Mouse (Mus musculus): ENCODE results near the gene Pdpn. TPM values are rescaled to one million over a fixed set of nuclear protein-coding genes. Genes with fewer than 3 reads are reported as not detected.

Gene Pdpn
- polyA plus RNA-seq, 2 experiments from 2014 or later: not detected

DNA sequence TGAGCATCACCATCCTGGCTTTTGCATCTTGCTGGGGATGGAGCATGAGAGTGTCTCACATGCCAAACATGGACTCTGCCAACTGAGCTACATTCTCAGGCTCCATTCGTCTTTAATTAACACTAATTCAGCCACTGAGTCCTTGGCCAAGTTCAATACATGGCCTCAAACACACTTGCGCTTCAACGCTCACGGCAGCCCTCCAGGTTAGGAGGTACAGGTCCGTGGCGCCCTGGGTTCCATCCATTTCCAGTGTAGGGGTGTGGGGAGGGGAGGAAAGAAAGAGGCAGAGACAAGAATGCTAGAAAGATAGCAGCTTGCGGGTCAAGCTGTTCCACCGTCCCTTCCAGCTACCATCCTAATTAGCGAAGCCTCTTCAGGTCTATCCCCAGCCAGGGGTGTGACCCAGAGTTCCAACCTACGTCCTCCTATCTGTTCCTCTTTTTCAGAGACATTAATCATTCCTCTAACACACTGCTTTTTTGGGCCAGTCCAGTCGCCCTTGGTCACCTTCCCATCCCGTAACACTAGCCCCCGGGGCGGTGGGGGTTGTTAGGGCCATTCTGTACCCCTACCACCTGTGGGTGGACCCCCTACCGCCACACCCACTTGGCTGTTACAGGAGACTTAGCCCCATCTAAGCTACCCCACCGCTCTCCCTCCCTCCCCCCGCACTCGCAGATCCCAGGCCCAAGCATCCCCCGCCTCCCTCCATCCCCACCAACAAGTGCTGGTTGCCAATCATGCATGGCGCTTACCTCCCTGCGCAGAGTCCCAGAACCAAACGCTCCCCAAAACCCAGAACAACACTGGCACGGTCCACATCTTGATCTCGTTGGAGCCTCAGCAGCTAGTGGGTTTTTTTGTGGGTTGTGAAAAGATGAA, 691 bp downstream of the Pdpn start:
- ATAC-seq: no peak

GRCm38 (mm10) chr4:143297016-143297556, 2.3 kb downstream of the Pdpn start:
- no peak for ATAC-seq

DNA sequence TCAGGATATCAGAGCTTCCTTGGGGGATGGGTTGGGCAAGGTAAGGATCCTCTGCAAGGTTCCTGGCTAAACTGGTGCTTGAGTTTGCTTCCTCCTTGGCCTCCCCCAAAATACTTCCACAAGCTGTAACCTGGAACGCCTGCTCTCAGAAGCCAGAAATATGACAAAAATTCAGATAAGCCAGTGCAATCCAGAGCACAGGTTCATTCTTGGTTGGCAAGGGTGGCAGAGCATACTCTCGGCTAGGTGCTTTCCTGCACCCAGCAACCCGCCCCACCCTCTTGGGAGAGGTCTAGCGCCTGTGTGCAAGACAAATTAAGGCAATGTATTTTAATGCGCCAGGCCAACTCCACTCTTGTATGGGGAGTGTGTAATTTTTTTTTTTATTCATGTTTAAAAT, 3.2 kb downstream of the Pdpn start:
- ATAC-seq: no peak

DNA sequence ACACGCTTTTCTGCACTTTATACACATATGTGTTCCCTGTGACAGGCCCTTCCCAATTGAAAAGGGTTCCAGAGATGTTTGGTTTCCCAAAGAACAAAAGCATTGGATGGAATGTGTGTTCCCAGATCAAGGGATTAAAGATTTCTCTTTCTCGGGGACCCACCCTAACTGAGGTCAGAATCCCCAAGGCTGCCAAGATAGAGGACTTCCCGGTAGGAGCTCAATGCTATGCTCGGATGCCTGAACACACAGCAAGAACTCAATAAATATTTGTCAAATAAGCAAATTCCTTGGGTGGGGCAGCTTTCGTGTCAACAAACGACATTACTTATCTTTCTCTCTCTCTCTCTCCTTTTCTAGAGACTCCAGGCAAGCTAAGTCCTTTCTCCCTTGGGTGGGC, 5.0 kb downstream of the Pdpn start:
- ATAC-seq: no peak

DNA sequence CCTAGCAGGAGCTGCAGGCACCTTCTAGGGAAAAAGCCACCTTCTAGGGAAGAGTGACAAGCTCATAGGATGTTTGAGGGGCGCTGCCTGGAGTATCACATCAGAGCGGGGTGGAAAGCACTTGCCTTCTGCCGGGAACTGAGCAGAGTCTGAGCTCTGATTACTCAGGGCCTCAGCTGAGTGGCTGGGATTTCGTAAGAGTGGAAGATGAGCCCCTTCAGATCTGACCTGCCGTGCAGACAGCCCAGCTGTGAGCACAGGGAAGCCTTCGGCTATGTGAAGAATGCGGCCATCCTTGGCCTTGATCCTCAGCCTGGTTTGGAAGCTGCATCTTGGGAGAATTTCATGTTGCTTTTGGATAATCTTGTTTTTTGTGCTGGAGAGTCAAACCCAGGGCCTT, 10.5 kb downstream of the Pdpn start:
- ATAC-seq: no peak

GRCm38 (mm10) chr4:143288473-143288872, 10.9 kb downstream of the Pdpn start:
- no peak for ATAC-seq

DNA sequence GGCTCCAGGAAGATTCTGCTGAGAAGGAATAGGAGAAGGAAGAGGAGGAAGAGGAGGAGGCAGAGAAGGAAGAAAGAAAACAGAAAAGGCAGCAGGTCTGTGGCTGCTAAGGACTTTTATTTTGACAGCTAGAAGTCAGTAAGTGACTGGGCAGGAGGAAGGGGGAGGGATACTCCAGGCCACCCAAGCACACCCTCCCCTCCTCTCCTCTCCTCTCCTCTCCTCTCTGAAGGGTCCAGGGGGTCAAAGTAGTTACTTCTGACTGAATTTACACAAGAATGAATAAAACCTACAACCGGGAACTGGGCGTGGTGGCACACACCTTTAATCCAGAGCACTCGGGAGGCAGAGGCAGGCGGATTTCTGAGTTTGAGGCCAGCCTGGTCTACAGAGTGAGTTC, 12.3 kb downstream of the Pdpn start:
- no peak for ATAC-seq

DNA sequence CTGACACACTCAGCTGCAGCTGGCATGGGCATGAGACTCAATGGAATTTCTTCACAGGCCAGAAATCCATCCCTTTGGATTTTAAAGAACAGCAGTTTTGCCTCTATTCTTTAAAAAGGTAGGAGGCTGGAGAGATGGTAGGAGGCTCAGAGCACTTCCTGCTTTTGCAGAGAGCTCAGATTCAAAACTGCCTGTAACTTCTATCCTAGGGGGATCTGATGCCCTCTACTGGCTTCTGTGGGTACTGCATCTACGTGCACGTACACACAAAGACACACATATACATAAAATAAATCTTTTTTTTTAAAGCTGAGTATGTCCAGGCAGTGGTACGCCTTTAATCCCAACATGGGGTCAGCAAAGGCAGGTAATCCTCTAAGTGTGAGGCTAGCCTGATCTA, 19.2 kb downstream of the Pdpn start:
- no peak for ATAC-seq

DNA sequence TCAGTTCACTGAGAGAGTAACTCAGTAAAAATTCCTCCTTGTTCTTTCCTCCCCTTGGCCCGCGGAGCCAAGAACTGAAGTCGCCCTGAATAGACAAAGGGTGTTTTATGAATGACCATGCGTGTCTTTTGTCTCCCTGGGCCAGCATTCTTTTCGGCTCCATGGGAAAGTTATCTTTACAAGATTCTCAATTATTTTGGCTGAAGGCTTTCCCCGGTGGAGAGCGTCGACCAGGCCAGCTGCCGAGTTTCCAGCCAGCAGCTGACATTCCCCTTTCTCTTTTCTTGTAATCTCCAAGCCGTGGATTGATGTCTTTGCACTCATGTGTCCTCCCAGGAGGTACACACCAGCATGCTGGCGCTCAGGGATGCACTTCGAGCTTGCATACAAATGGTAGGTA, 19.7 kb downstream of the Pdpn start:
- ATAC-seq: no peak

DNA sequence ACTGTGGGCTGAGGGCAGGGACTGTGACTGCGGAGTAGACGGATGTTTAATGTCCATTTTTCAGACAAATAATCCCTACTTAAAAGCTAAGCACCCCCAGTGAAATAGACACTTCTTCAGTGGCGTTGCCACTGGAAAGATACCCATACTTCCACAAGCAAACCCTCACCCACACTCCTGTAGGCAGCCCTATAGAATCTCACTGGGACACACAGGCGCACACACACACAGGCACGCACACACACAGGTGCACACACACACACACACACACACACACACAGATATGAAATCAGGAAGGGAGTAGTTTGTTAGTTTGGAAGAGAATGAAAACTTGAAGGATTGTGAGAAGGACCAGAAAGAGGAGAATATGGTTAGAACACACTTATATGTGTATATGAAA, 20.3 kb downstream of the Pdpn start:
- ATAC-seq: no peak

GRCm38 (mm10) chr4:143278429-143278871, 20.9 kb downstream of the Pdpn start:
- no peak for ATAC-seq

DNA sequence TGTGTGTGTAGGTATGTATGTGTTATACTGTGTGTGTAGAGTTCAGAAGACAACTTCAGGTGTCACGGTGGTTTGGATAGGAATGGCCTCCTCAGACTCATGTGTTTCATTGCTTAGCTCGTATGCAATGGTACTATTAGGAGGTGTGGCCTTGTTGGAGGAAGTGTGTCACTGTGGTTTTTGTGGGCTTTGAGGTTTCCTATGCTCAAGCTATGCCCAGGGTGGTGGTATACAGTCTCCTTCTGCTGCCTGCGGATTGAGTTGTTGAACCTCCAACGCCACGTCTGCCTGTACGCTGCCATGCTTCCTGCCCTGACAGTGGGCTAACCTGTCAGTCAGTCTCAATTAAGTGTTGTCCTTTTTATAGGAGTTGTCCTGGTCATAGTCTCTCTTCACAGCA, 22.0 kb downstream of the Pdpn start:
- ATAC-seq: no peak

DNA sequence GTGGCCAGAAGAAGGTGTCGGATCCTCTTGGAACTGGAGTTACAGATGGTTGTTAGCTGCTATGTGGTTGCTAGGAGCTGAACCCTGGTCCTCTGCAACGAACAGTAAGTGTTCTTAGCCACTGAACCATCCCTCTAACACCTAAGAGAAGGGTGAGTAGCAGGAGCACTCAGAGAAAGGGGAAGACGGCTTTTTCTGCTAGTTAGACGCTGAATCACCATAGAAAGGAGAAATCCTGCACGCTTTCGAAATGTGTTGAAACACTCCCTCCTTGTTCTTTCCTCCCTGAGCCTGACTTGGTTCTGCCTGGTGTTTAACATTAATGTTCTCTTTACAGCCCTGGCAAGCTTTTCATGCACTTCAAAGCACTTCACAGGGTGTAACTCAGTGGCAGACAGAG, 27.8 kb downstream of the Pdpn start:
- no peak for ATAC-seq

DNA sequence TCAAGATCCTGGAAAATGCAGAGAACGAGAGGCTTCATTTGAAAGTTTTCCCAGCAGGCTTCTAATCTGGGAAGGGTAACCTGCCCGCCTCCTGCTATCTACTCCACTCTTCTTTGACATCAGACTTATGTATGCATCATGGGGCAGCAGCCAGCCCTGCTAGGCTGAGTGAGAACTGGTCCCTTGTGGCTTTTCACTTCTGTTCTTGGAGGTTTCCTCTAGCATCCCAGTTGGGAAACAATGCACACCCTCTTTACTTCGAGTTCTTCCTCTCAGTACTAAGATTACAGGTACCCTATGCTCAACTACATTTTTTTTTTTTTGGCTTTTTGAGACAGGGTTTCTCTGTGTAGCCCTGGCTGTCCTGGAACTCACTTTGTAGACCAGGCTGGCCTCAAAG, 28.5 kb downstream of the Pdpn start:
- no peak for ATAC-seq

DNA sequence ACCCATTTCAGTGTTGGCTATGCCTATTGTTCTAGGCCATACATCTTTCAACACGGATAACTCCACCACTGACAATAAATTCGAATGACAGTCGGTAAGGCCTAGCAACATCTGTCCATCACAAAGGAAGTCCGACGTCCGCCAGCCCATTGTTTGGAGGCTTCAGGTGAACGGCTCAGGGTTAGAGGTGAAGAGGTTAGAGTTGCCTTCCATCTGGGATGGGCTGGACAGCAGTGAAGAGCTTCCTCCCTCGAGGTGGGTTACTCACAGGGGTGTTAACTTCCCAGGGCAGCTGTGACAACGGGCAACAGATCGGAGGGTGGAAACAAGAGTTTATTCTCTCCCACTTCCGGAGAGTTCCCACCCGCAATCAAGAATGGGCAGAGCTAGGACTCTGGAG, 36.7 kb downstream of the Pdpn start:
- no peak for ATAC-seq

GRCm38 (mm10) chr4:143259718-143260349, 39.5 kb downstream of the Pdpn start:
- no peak for ATAC-seq

DNA sequence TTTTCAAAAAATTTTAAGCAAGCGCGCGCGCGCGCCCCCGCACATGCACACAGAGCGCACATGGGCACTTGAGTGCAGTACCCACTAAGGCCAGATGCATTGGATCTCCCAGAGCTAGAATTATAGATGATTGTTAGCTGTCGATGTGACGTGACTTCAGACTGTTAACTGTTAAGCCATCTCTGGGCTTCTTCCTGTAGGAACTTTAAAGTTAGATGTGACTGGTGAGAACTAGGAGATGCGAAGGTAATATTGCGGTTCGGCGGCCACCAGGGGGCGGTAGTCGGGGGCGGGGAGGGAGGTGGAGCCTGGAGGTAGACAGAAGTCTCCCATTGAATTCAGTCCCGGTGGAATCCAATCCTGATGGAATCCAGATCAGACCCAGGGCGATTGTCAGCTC, 40.8 kb downstream of the Pdpn start:
- ATAC-seq: no peak

DNA sequence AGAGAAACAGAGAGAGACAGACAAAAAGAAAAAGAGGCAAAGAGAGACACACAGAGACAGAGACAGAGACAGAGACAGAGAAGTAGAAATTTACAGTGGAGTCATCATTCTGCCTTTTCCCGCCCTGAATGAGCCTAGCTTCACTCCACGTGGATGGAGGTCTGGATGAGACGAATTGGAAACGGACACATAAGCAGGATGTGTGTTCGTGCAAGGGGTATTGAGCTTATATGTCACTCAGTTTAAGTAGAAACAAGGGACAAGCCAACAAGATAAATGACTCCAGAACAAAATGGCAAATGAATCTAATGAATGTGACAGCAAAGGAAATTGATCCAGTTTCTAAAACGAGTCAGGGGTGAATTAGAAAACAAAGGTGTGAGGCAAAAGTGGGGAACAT, 41.4 kb downstream of the Pdpn start:
- no peak for ATAC-seq

DNA sequence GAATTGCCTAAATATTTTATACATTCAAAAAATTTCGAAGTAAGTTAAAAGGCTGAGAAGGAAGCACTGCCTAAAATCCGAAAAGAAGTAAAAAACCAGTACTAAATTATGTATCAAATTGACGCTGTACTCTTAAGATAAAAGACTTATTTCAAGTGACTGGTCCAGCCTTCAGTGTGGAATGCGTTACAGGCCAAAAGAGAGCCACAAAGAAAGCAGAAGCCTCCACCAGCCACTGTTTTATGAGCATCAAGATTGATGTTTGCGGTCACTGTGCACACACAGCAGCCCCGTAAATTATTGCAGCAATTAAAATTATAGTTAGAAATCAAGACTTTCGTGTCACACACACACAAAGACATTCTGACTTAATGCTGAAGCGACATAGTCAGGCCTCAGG, 43.8 kb downstream of the Pdpn start:
- ATAC-seq: no peak

GRCm38 (mm10) chr4:143253356-143253755, 46.0 kb downstream of the Pdpn start:
- ATAC-seq: no peak

DNA sequence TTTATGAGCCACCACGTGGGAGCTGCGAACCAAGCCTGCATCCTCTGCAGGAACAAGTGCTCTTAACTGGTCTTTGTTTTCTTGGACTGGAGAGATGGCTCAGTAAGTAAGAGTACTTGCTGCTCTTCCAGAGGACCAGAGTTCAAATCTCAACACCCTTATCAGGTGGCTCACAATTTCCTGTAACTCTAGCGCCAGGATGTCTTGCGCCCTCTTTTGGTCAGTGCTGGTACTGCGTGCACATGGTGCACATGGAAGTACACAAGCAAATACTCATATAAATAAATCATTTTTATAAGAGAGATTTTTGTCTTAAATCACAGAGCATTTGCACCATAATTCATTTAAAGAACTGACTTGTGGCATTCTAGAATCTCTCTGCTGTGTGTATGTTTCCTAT, 51.3 kb downstream of the Pdpn start:
- no peak for ATAC-seq

GRCm38 (mm10) chr4:143241294-143241693, 58.1 kb downstream of the Pdpn start:
- no peak for ATAC-seq

GRCm38 (mm10) chr4:143239615-143240201, 59.7 kb downstream of the Pdpn start:
- ATAC-seq: no peak

DNA sequence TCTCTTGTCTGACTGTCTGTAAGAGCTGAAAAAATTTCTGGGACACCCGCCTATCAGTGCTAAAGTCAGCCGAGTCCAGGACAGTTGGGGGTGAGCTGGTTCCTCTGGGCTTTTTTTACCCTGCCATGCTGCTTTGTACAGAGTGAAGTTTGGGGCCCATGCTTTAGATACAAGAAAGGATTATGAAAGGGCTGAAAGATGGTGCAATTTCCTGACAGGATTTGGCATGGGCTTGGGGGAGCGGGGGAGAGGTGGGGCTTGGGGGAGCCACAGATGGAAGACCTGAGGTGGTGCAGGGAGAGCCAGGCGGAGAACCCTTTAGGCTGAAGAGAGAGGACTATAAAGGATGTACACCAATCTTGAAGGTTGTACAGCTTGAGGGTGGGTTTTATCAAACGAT, 60.2 kb downstream of the Pdpn start:
- ATAC-seq: no peak
